Mouse (Mus musculus) heart, adult 10 weeks (tissue): ENCODE results near the gene Brsk1. TPM values are rescaled to one million over a fixed set of nuclear protein-coding genes. Genes with fewer than 3 reads are reported as not detected.

Source experiments
- polyA plus RNA-seq: library from polyadenylated mRNA; stranded (reverse); fragments of 350-450 nt; fragmentation: Illumina TruSeq; extraction: RNeasy Lipid Tissue Mini Kit (QIAGEN cat#74804); gene quantifications from one replicate; pipeline ENCODE4 v1.2.3, GENCODE M21; 2014; ENCODE audit warnings: low read depth, low replicate concordance

Gene Brsk1
- 2.1 TPM for polyA plus RNA-seq

DNA sequence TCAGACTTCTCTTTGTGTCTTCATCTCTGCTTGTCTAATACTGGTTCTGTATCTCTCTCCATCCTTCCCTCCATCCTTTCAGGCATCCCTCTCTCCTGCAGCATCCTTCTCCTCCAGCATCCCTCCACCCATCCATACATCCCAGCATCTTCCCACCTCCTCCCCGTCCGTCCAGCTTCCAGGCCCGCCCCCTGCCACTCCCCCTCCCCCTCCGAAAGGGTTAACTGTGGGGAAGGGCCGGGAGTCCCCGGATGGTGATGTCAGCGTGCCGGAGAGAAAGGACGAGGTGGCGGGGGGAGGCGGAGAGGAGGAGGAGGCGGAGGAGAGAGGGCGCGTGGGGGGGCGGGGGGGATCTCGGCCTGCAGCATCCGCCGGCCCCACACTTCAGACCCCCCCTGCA, at the start of gene Brsk1:
Brsk1 (plus strand) TSS at position 218 of the 400 bp plus-strand sequence.

DNA sequence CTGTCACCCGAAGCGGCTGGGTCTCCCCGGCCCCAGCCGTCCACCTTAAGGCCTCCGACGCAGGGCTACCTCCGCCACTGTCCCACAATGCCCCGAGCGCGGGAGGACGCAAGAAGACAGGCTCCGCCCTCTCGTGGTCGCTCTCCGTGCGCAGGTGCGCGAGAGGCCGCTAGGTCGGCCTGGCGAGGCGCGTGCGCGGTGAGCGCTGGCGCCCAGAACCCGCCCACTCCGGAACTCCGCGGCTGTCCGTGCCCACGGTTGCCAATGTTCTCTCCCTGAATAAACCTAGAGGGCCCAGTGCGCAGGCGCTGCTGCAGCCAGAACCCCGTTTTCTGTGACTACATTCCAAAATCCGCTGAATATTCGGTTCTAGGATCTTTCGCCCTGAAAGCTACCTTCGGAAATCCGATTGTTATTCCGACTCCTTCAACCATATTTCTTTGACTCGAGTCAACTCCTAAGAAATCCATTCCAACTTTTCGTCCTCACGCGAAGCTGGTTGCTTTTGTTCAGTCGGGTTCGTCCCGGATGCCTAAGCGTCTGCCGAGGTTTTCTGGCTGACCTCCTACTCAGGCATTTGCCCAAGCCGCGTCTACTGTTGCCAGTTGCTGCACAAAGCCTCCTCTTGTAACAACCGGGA, 31.4 kb upstream of the Brsk1 start, which contains the start of gene Ppp6r1:
Ppp6r1 (minus strand) TSS at position 108 of the 640 bp plus-strand sequence.

DNA sequence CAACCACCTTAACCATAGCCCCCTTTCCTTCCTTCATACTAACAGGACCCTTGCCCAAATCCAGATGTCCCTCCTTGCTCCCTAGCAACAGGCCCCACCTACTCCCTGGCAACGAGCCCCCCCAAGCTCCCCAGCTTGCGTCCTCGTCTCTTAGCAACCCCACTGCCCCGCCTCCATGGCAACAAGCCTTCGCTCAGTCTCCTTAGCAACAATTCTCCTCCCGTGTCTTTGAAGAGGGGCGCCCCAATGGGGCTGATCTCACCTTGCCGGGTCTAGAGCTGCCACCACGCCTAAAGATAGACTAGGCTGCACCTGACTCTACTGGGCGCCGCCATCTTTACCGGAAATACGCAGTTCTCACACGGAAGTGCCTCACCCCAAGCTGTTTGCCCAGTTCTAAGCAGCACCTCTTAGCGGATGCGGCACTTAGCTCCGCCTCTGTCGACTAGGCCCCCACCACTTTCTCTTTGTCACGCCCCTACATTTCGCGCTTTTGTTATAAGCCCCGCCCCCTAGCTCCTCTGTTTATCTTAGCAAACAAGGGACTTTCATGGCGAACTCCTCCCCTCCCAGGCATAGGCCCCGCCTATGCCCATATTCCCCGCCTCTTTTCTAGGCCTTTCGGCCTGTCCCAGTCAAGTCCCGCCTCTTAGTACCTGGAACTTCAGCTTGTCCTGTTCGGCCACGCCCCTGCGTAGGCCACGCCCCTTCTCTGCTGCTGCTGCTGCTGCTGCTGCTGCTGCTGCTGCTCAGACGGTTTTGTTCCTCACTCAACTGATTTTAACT, 5.6 kb upstream of the Brsk1 start, which contains the start of gene Hspbp1:
Hspbp1 (minus strand) TSS at position 437 of the 786 bp plus-strand sequence.

DNA sequence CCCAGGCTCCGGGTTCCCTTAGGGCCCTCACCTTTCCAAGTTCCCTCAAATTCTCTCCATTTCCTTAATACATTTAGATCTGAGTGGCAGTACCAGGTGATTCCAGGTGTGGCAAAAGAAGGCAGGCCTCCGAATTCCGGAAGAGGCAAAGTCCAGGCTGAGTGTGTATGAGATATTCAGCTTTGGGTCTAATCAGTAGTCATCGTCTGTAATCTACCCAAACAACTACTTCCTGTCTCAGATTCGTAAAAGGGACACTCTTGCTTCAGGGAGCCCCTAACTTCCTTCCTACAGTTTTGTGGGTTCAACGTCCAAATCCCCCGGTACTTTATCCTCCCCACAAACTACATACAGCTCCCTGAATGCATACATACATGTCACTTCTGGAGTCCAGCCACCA, 34.8 kb downstream of the Brsk1 start, which contains the start of gene Tmem150b:
Tmem150b (minus strand) TSS at position 81 of the 400 bp plus-strand sequence.

DNA sequence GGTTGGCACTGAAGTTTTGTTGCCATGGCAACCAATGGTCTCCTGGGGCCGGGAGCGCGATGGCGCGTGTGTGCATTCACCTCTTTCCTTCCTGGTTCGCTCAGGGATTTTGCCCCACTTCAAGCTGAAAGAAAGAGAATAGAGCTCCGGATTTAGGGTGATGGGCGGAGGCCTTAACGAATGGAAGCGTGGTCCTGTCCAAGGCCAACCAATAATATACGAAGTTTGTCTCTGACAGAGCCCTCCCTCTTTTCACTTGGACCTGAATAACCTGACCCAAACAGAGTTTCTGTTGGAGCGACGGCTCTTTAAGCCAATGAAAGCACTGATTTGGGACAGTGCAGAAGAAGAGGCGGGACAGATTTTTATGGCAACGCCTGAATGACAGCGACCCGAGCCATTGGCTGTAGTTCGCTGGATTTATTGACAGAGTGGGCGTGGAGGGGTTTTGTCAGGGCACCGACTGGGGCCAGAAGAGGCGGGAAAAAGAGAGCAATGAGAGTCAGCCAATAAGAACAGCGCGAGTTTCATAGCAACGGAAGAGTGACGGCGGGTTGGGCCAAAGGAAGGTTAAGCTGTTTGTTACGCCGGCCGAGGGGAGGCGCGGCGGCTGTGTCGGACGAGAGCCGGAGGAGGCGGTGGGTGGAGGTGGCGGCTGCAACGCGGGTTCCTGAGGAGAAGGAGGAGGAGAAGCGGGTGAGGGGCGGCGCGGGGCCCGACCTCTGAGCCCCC, 49.3 kb downstream of the Brsk1 start, which contains the start of gene Kmt5c:
Kmt5c (plus strand) TSS at position 572 of the 732 bp plus-strand sequence.

DNA sequence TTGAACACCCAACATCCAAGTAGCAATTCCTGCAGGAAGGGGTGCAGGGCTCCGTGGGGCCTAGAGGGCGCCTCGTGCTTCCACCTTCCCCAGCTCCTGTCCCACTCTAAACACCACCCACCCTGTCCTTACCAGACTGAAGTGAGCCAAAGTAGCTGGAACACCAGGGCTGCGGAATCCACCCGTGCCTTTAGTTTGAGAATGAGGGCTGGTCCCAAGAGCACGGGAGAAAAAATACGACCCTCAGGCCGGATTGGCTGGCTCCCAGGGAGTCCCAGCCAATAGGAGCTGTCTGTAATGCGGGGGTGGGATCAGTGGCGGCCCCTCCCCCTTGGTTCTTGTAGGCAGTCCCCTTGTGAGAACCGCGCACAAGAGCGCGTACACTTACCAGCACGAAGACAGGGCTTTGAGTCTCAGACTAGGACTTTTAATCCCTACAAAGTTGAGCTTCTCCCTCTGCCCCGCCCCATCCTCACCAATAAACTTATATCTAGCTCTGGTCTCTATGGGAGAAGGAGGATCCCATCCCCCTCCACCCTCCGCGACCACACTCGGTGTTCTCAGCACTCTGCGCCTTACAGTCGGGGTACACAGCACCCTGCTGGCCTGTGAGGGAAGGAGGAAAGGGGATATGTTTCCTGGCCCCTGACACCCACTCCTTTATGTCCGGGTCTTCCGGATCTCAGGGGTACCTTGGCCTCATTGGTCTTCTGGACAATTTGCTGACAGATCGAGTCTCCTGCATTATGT, 62.6 kb downstream of the Brsk1 start, which contains the start of gene Cox6b2:
Cox6b2 (minus strand) TSS at position 274 of the 750 bp plus-strand sequence.

Other genes with a start within 250 kb of the Brsk1 start
- 36.9 TPM for gene Rdh13, start 245.0 kb upstream of the Brsk1 start, polyA plus RNA-seq
- 4.1 TPM for gene Eps8l1, start 229.9 kb upstream of the Brsk1 start, polyA plus RNA-seq
- gene Ppp1r12c, start 188.9 kb upstream of the Brsk1 start, polyA plus RNA-seq = 103 TPM
- gene Tnnt1, start 174.2 kb upstream of the Brsk1 start, polyA plus RNA-seq = 33.8 TPM
- 10,656 TPM for gene Tnni3, start 166.4 kb upstream of the Brsk1 start, polyA plus RNA-seq
- 7.5 TPM for gene Dnaaf3, start 158.2 kb upstream of the Brsk1 start, polyA plus RNA-seq
- gene Syt5, start 143.1 kb upstream of the Brsk1 start, polyA plus RNA-seq = 0.97 TPM
- gene Ptprh, start 86.6 kb upstream of the Brsk1 start, polyA plus RNA-seq = not detected
- gene Tmem86b, start 59.2 kb upstream of the Brsk1 start, polyA plus RNA-seq = 7.5 TPM
- gene Ppp6r1, start 31.6 kb upstream of the Brsk1 start, polyA plus RNA-seq = 64.9 TPM
- gene Hspbp1, start 5.5 kb upstream of the Brsk1 start, polyA plus RNA-seq = 37.1 TPM
- not detected for gene Tmem150b, start 34.6 kb downstream of the Brsk1 start, polyA plus RNA-seq
- gene Kmt5c, start 49.5 kb downstream of the Brsk1 start, polyA plus RNA-seq = 22.8 TPM
- 10.7 TPM for gene Cox6b2, start 62.5 kb downstream of the Brsk1 start, polyA plus RNA-seq
- not detected for gene Fam71e2, start 80.7 kb downstream of the Brsk1 start, polyA plus RNA-seq
- not detected for gene Il11, start 92.3 kb downstream of the Brsk1 start, polyA plus RNA-seq
- gene Tmem190, start 92.3 kb downstream of the Brsk1 start, polyA plus RNA-seq = not detected
- gene Tmem238, start 99.1 kb downstream of the Brsk1 start, polyA plus RNA-seq = 6.3 TPM
- 392 TPM for gene Rpl28, start 102.3 kb downstream of the Brsk1 start, polyA plus RNA-seq
- gene Ube2s, start 122.0 kb downstream of the Brsk1 start, polyA plus RNA-seq = 101 TPM
- gene Shisa7, start 154.1 kb downstream of the Brsk1 start, polyA plus RNA-seq = not detected
- gene Isoc2b, start 179.7 kb downstream of the Brsk1 start, polyA plus RNA-seq = 13.4 TPM
- gene Isoc2a, start 186.5 kb downstream of the Brsk1 start, polyA plus RNA-seq = 45.8 TPM
- gene Gm36210, start 215.9 kb downstream of the Brsk1 start, polyA plus RNA-seq = not detected
- 4.9 TPM for gene Zfp628, start 224.6 kb downstream of the Brsk1 start, polyA plus RNA-seq
- 4.8 TPM for gene Nat14, start 231.4 kb downstream of the Brsk1 start, polyA plus RNA-seq
- 4.7 TPM for gene Ssc5d, start 235.2 kb downstream of the Brsk1 start, polyA plus RNA-seq